18 mouse cellular contexts compared by ENCODE assay signal in genomic region chr2:106428909-106429308, GRCm38 (mm10).
A peak's percentile ranks its signal among the peaks of the same experiment; 100 is the strongest.
DNase-seq lines count a peak whose midpoint lies in the region; ATAC-seq lines count a peak whose summit lies in the region.
"Had no signal": no experiment of that assay in that cellular context is flagged by ENCODE, and none has a peak within 500 bp of the region (broad histone marks: within the 10 kb centered on the region; RNA-seq: fewer than 3 reads in every experiment).

No protein-coding gene starts in this region.

- DNase-seq in embryonic facial prominence, embryonic 11.5 days (ENCODE audit: low spot score), result peak; percentile 21
- DNase-seq in embryonic facial prominence, embryonic 10.5 days (ENCODE audit: low spot score), result no peak
- DNase-seq in kidney, postnatal 4 days, result peak; percentile 8 to 14
- DNase-seq in kidney, adult 9 months, result no peak
- DNase-seq in right cerebral cortex, adult 18-20 months, result peak; percentile 2
- DNase-seq in right cerebral cortex, postnatal 14 days, result no peak
- DNase-seq in thymus, postnatal 25 days, result no peak
- DNase-seq: cerebellum, adult 2 months; gastrocnemius, postnatal 36 days; heart, postnatal 14 days; layer of hippocampus, postnatal 36 days; left cerebral cortex, postnatal 4 days; liver, embryonic 13.5 days; thymus, adult 2 months had no signal

- no peak overlapping the region for H3K4me3 ChIP-seq in embryonic facial prominence, embryonic 11.5 days (ENCODE audit: low read depth, low read length)
- H3K4me3 ChIP-seq in embryonic facial prominence, embryonic 10.5 days, result no peak overlapping the region
- H3K4me3 ChIP-seq: forebrain, embryonic 13.5 days; hindbrain, embryonic 13.5 days; intestine, embryonic 15.5 days; liver, embryonic 13.5 days; midbrain, embryonic 10.5 days had no signal

- ATAC-seq in embryonic facial prominence, embryonic 11.5 days (replicated peaks; ENCODE audit: insufficient number of reproducible peaks, low FRiP score, low TSS enrichment, low read depth), result no peak
- ATAC-seq: forebrain, embryonic 13.5 days; intestine, embryonic 15.5 days had no signal

- no peaks in the 10 kb centered on the region for H3K36me3 ChIP-seq in embryonic facial prominence, embryonic 11.5 days (replicated peaks; ENCODE audit: control insufficient read depth, insufficient read depth, low read depth, low read length)
- H3K36me3 ChIP-seq in embryonic facial prominence, embryonic 10.5 days (replicated peaks), result no peaks in the 10 kb centered on the region
- H3K36me3 ChIP-seq: hindbrain, embryonic 13.5 days; intestine, embryonic 15.5 days; liver, embryonic 13.5 days; midbrain, embryonic 10.5 days had no signal

- H3K27ac ChIP-seq in embryonic facial prominence, embryonic 11.5 days (replicated peaks; ENCODE audit: low read depth, low read length), result no peak overlapping the region
- H3K27ac ChIP-seq in embryonic facial prominence, embryonic 10.5 days (replicated peaks), result no peak overlapping the region
- H3K27ac ChIP-seq: forebrain, embryonic 13.5 days; hindbrain, embryonic 13.5 days; intestine, embryonic 15.5 days; liver, embryonic 13.5 days; midbrain, embryonic 10.5 days had no signal

- no peaks in the 10 kb centered on the region for H3K9me3 ChIP-seq in embryonic facial prominence, embryonic 11.5 days (replicated peaks; ENCODE audit: control insufficient read depth, low read length)
- H3K9me3 ChIP-seq in embryonic facial prominence, embryonic 10.5 days, result no peaks in the 10 kb centered on the region
- H3K9me3 ChIP-seq: forebrain, embryonic 13.5 days; hindbrain, embryonic 13.5 days; intestine, embryonic 15.5 days; liver, embryonic 13.5 days; midbrain, embryonic 10.5 days had no signal

- no peak overlapping the region for H3K9ac ChIP-seq in embryonic facial prominence, embryonic 11.5 days (replicated peaks; ENCODE audit: low read length)
- H3K9ac ChIP-seq: forebrain, embryonic 13.5 days; hindbrain, embryonic 13.5 days; intestine, embryonic 15.5 days; liver, embryonic 13.5 days had no signal

- no peaks in the 10 kb centered on the region; the same call in 1 of the 2 replicates for H3K4me1 ChIP-seq in embryonic facial prominence, embryonic 11.5 days (ENCODE audit: control insufficient read depth, insufficient read depth, low read length)
- peaks cover 67% of the 10 kb centered on the region for H3K4me1 ChIP-seq in embryonic facial prominence, embryonic 10.5 days
- H3K4me1 ChIP-seq: intestine, embryonic 15.5 days; liver, embryonic 13.5 days had no signal

- H3K27me3 ChIP-seq in embryonic facial prominence, embryonic 11.5 days (ENCODE audit: control insufficient read depth, insufficient read depth, low read length), result no peaks in the 10 kb centered on the region
- H3K27me3 ChIP-seq in embryonic facial prominence, embryonic 10.5 days (replicated peaks; ENCODE audit: low read depth, poor library complexity, severe bottlenecking), result peaks cover 13% of the 10 kb centered on the region
- H3K27me3 ChIP-seq: forebrain, embryonic 13.5 days; intestine, embryonic 15.5 days; liver, embryonic 13.5 days had no signal

- WGBS in embryonic facial prominence, embryonic 11.5 days, result 52% methylated on average over 11 of the region's 11 CpGs
- WGBS in embryonic facial prominence, embryonic 10.5 days, result 67% methylated on average over 11 of the region's 11 CpGs

- H3K4me2 ChIP-seq in embryonic facial prominence, embryonic 11.5 days (ENCODE audit: low read depth, low read length), result no peak overlapping the region
- H3K4me2 ChIP-seq: forebrain, embryonic 13.5 days; hindbrain, embryonic 13.5 days; intestine, embryonic 15.5 days; liver, embryonic 13.5 days had no signal

Comparison
In these comparisons a context has a peak if more than half of its experiments do, and no peak if none do; other contexts are left out.
1. DNase-seq: peak in embryonic facial prominence, embryonic 11.5 days (single experiment), kidney, postnatal 4 days (2 of 2) and right cerebral cortex, adult 18-20 months (single experiment); none in embryonic facial prominence, embryonic 10.5 days (single experiment), kidney, adult 9 months (single experiment), right cerebral cortex, postnatal 14 days (single experiment) and thymus, postnatal 25 days (single experiment).